Mouse (Mus musculus) G1E (cell line): ENCODE results near the gene Prss46.
"Not testable (repeated sequence)": the region's sequence is repeated elsewhere in the genome, so short reads cannot be mapped to it uniquely, and the experiment has no call there.

Source experiments
- CTCF ChIP-seq: IDR thresholded peaks from 2 replicates; pipeline ENCODE4 v1.5.1; 2012; ENCODE audit warnings: low read depth, low read length, inconsistent platforms, mixed read lengths
- GATA1 ChIP-seq: IDR thresholded peaks from 2 replicates; pipeline ENCODE4 v1.6.1; 2012; ENCODE audit warnings: borderline replicate concordance, low read length, inconsistent platforms, mixed read lengths
- GATA2 ChIP-seq: IDR thresholded peaks from 2 replicates; pipeline ENCODE4 v1.6.1; 2012; ENCODE audit warnings: low read depth, low read length, inconsistent platforms, borderline replicate concordance
- TAL1 ChIP-seq: conservative IDR thresholded peaks from 2 replicates; pipeline ENCODE4 v1.6.1; 2012; ENCODE audit warnings: low read depth, low read length, inconsistent platforms, mixed read lengths

- not testable (repeated sequence) for TF ChIP-seq CTCF, GATA1, GATA2, TAL1
These were observed 23.8 kb upstream of the Prss46 start for GRCm38 (mm10) chr9:110820546-110820945.
